Mouse (Mus musculus): Measurements from ENCODE around the gene Olfr1033. TPM values are rescaled to one million over a fixed set of nuclear protein-coding genes. Genes with fewer than 3 reads are reported as not detected.
"Not testable (repeated sequence)": the region's sequence is repeated elsewhere in the genome, so short reads cannot be mapped to it uniquely, and the experiment has no call there.

Olfr1033 gene
- not detected for total RNA-seq (2021)

- DNase-seq (ENCODE audit: low spot score in 2 of 2); intact Hi-C loops (cut with DNase I): not testable (repeated sequence)
Measured at GRCm38 (mm10) chr2:86020406-86020805, at the start of gene Olfr1033. Gene Olfr1033, plus strand, starts transcription at chr2:86020633.

GRCm38 (mm10) chr2:85973595-85973994 is 46.8 kb upstream of the Olfr1033 start, which contains the start of gene Olfr1029:
Gene Olfr1029, plus strand, starts transcription at chr2:85973895.
- no peak for DNase-seq (ENCODE audit: low spot score in 2 of 2)
- intact Hi-C loops (cut with DNase I) = no loop called here

GRCm38 (mm10) chr2:85978976-85979375 is 41.5 kb upstream of the Olfr1033 start, which contains the start of gene Olfr1030:
Gene Olfr1030, plus strand, starts transcription at chr2:85979276.
- intact Hi-C loops (cut with DNase I) = no loop called here
- DNase-seq (ENCODE audit: low spot score in 2 of 2) = no peak

- intact Hi-C loops (cut with DNase I) = no loop called here
- DNase-seq (ENCODE audit: low spot score in 2 of 2) = no peak
Measured at GRCm38 (mm10) chr2:85990004-85990403, 30.4 kb upstream of the Olfr1033 start, which contains the start of gene Olfr1031. Gene Olfr1031, plus strand, starts transcription at chr2:85990304.

- no peak for DNase-seq (ENCODE audit: low spot score in 2 of 2)
- intact Hi-C loops (cut with DNase I) = no loop called here
Measured at GRCm38 (mm10) chr2:86005240-86005639, 15.2 kb upstream of the Olfr1033 start, which contains the start of gene Olfr1032. Gene Olfr1032, plus strand, starts transcription at chr2:86005540.

- DNase-seq (ENCODE audit: low spot score in 2 of 2); intact Hi-C loops (cut with DNase I): not testable (repeated sequence)
Measured at GRCm38 (mm10) chr2:86021518-86021917, 1.1 kb downstream of the Olfr1033 start.

GRCm38 (mm10) chr2:86045561-86045960 is 25.1 kb downstream of the Olfr1033 start, which contains the start of gene Olfr1034:
Gene Olfr1034, plus strand, starts transcription at chr2:86045861.
- intact Hi-C loops (cut with DNase I) = no loop called here
- DNase-seq (ENCODE audit: low spot score in 2 of 2) = no peak

- DNase-seq (ENCODE audit: low spot score in 2 of 2); intact Hi-C loops (cut with DNase I): not testable (repeated sequence)
Measured at GRCm38 (mm10) chr2:86050777-86051176, 30.3 kb downstream of the Olfr1033 start.

- intact Hi-C loops (cut with DNase I) = not testable (repeated sequence)
Measured at GRCm38 (mm10) chr2:86063766-86064165, 43.3 kb downstream of the Olfr1033 start.

GRCm38 (mm10) chr2:86070189-86070588 is 49.8 kb downstream of the Olfr1033 start:
- no peak for DNase-seq (ENCODE audit: low spot score in 2 of 2)
- intact Hi-C loops (cut with DNase I) = no loop called here

More at GRCm38 (mm10) chr2:86063766-86064165, 43.3 kb downstream of the Olfr1033 start:
- DNase-seq (ENCODE audit: low spot score in 2 of 2) = not testable (repeated sequence)

- DNase-seq (ENCODE audit: low spot score in 2 of 2); intact Hi-C loops (cut with DNase I): not testable (repeated sequence)
Measured at GRCm38 (mm10) chr2:86073692-86074091, 53.3 kb downstream of the Olfr1033 start, which contains the start of gene Olfr1036. Gene Olfr1036, plus strand, starts transcription at chr2:86073992.

- intact Hi-C loops (cut with DNase I); DNase-seq (ENCODE audit: low spot score in 2 of 2): not testable (repeated sequence)
Measured at GRCm38 (mm10) chr2:86080478-86080877, 60.0 kb downstream of the Olfr1033 start.

GRCm38 (mm10) chr2:86087285-86087684 is 66.9 kb downstream of the Olfr1033 start, which contains the start of gene Olfr1037:
Gene Olfr1037, minus strand, starts transcription at chr2:86087385.
- no peak for DNase-seq (ENCODE audit: low spot score in 2 of 2)
- intact Hi-C loops (cut with DNase I) = no loop called here

Other genes starting within 250 kb of the Olfr1033 start
- gene Olfr1014, start 247.9 kb upstream of the Olfr1033 start, total RNA-seq (2021) = not detected
- not detected for gene Olfr1015, start 238.6 kb upstream of the Olfr1033 start, total RNA-seq (2021)
- gene Olfr1016, start 218.1 kb upstream of the Olfr1033 start, total RNA-seq (2021) = not detected
- not detected for gene Olfr1018, start 202.2 kb upstream of the Olfr1033 start, total RNA-seq (2021)
- gene Olfr1019, start 175.2 kb upstream of the Olfr1033 start, total RNA-seq (2021) = not detected
- gene Olfr1020, start 173.6 kb upstream of the Olfr1033 start, total RNA-seq (2021) = not detected
- gene Olfr1022, start 152.0 kb upstream of the Olfr1033 start, total RNA-seq (2021) = not detected
- not detected for gene Olfr1023, start 135.0 kb upstream of the Olfr1033 start, total RNA-seq (2021)
- gene Olfr1024, start 115.6 kb upstream of the Olfr1033 start, total RNA-seq (2021) = not detected
- not detected for gene Olfr1025-ps1, start 105.4 kb upstream of the Olfr1033 start, total RNA-seq (2021)
- not detected for gene Olfr1026, start 99.1 kb upstream of the Olfr1033 start, total RNA-seq (2021)
- gene Olfr1028, start 70.2 kb upstream of the Olfr1033 start, total RNA-seq (2021) = not detected
- not detected for gene Olfr1029, start 46.7 kb upstream of the Olfr1033 start, total RNA-seq (2021)
- not detected for gene Olfr1030, start 41.4 kb upstream of the Olfr1033 start, total RNA-seq (2021)
- gene Olfr1031, start 30.3 kb upstream of the Olfr1033 start, total RNA-seq (2021) = not detected
- not detected for gene Olfr1032, start 15.1 kb upstream of the Olfr1033 start, total RNA-seq (2021)
- not detected for gene Olfr1034, start 25.2 kb downstream of the Olfr1033 start, total RNA-seq (2021)
- gene Olfr1036, start 53.4 kb downstream of the Olfr1033 start, total RNA-seq (2021) = not detected
- gene Olfr1037, start 66.8 kb downstream of the Olfr1033 start, total RNA-seq (2021) = not detected
- not detected for gene Olfr1039, start 115.3 kb downstream of the Olfr1033 start, total RNA-seq (2021)
- not detected for gene Olfr1040, start 126.1 kb downstream of the Olfr1033 start, total RNA-seq (2021)
- not detected for gene Olfr1042, start 141.2 kb downstream of the Olfr1033 start, total RNA-seq (2021)
- not detected for gene Olfr1043, start 146.9 kb downstream of the Olfr1033 start, total RNA-seq (2021)
- not detected for gene Olfr1044, start 157.2 kb downstream of the Olfr1033 start, total RNA-seq (2021)
- gene Olfr52, start 165.1 kb downstream of the Olfr1033 start, total RNA-seq (2021) = not detected
- not detected for gene Olfr1045, start 182.4 kb downstream of the Olfr1033 start, total RNA-seq (2021)
- not detected for gene Olfr1046, start 198.7 kb downstream of the Olfr1033 start, total RNA-seq (2021)
- gene Olfr1047, start 210.8 kb downstream of the Olfr1033 start, total RNA-seq (2021) = not detected
- not detected for gene Olfr1048, start 219.7 kb downstream of the Olfr1033 start, total RNA-seq (2021)
- gene Olfr1049, start 237.7 kb downstream of the Olfr1033 start, total RNA-seq (2021) = not detected

Measured in left cerebral cortex, postnatal 36 days (tissue).